Mouse (Mus musculus): ENCODE data around the gene Foxp4. TPM values are rescaled to one million over a fixed set of nuclear protein-coding genes. Genes with fewer than 3 reads are reported as not detected.

The Foxp4 gene
- total and polyA plus RNA-seq, 3 experiments: 3.3 to 41.7 (median 9.9) TPM

DNA sequence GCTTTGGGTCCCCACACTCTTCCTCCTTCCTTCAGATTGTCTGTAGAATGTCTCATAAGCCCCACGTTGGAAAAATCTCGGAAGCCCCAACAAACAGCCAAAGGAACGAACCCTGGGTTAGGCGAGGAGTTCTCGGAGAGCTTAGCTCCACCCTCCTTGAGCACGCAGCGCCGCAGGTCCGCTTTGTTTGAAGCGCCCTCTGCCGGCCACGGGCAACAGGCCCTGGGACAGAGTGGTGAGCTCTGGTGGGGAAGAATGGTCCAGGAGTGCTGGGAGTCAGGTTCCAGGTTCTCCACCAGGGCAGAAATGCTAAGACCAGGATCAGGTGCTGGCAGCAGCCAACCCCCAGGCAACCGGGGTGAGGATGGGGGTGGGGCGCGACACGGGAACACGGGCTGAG, 59.9 kb downstream of the Foxp4 start:
- Histone ChIP-seq H3K36me3 (replicated peaks in 1 of 2; ENCODE audit: control insufficient read depth in 1 of 2, insufficient read depth in 1 of 2, low read length in 1 of 2) (peaks cover 10 to 36% of the 10 kb centered on the region in 2 experiments), H3K9ac (ENCODE audit: insufficient read depth, low read depth) (no peak overlapping the region), H3K27me3 (replicated peaks) (no peaks in the 10 kb centered on the region), H3K4me3 (replicated peaks in 1 of 3; ENCODE audit: low read depth in 2 of 3, low read length in 2 of 3, poor library complexity in 1 of 3) (no peak overlapping the region), H3K79me2 (replicated peaks; ENCODE audit: control insufficient read depth, extremely low read depth, insufficient read depth, poor library complexity, severe bottlenecking) (no peaks in the 10 kb centered on the region), H3K4me1 (ENCODE audit: control insufficient read depth in 1 of 2, insufficient read depth in 2 of 2) (peaks cover 0 to 7% of the 10 kb centered on the region in 2 experiments; a peak in 2 of 4 replicates), H3K4me2 (ENCODE audit: insufficient read depth, low read depth, poor library complexity, severe bottlenecking) (peak overlapping the region; percentile 59), H3K9me3 (replicated peaks; ENCODE audit: low read length) (no peaks in the 10 kb centered on the region), H3K27ac (ENCODE audit: insufficient read depth, low read depth) (no peak overlapping the region)
- in situ Hi-C loops (cut with MboI; ENCODE audit: low pct_ligation_motif_present, low pct_unique_long_range_greater_than_20kb, low sequenced_read_pairs): loop anchor here (10.0 kb wide), 1 partner anchor 70 kb away; no protein-coding TSS in a partner anchor
- TF ChIP-seq ELF1 (IDR thresholded peaks at IDR 0.05; ENCODE audit: low read depth, low read length) (no peak), POLR2A (IDR thresholded peaks at IDR 0.05; ENCODE audit: low read depth, low read length) (no peak), MYC (IDR thresholded peaks at IDR 0.05; ENCODE audit: low read depth, low read length) (peak; percentile 50; the same call in 1 of the 2 replicates), SMC3 (IDR thresholded peaks at IDR 0.05; ENCODE audit: low read depth, low read length) (peak; percentile 88), TBP (conservative IDR thresholded peaks at IDR 0.05; ENCODE audit: low read depth, low read length) (no peak), USF2 (conservative IDR thresholded peaks at IDR 0.05; ENCODE audit: low read depth, low read length) (no peak), RCOR1 (conservative IDR thresholded peaks at IDR 0.05; ENCODE audit: low read depth, low read length) (no peak), ETS1 (conservative IDR thresholded peaks at IDR 0.05; ENCODE audit: low read depth, low read length) (no peak), ZKSCAN1 (IDR thresholded peaks at IDR 0.05; ENCODE audit: borderline replicate concordance, low read depth, low read length) (no peak), USF1 (IDR thresholded peaks at IDR 0.05; ENCODE audit: low read depth, low read length) (no peak), KAT2A (IDR thresholded peaks at IDR 0.05; ENCODE audit: insufficient replicate concordance, low read length) (no peak), MAZ (IDR thresholded peaks at IDR 0.05; ENCODE audit: low read depth, low read length) (no peak), SIN3A (IDR thresholded peaks at IDR 0.05; ENCODE audit: low read length) (no peak), RAD21 (IDR thresholded peaks at IDR 0.05; ENCODE audit: low read depth, low read length) (peak; percentile 72), ZNF384 (IDR thresholded peaks at IDR 0.05; ENCODE audit: low read depth, low read length) (no peak), UBTF (IDR thresholded peaks at IDR 0.05; ENCODE audit: low read depth, low read length) (no peak), JUN (IDR thresholded peaks at IDR 0.05; ENCODE audit: insufficient read depth, low read depth, low read length) (no peak), POLR2AphosphoS2 (IDR thresholded peaks at IDR 0.05; ENCODE audit: low read depth, low read length) (no peak), CTCF (conservative IDR thresholded peaks at IDR 0.05 in 1 of 2, IDR thresholded peaks at IDR 0.05 in 1 of 2; ENCODE audit: low read depth in 2 of 2, low read length in 2 of 2) (peak; percentile 52 to 88), MXI1 (IDR thresholded peaks at IDR 0.05; ENCODE audit: low read depth, low read length) (no peak), GABPA (IDR thresholded peaks at IDR 0.05; ENCODE audit: insufficient replicate concordance, low read depth, low read length) (no peak), MEF2A (IDR thresholded peaks at IDR 0.05; ENCODE audit: borderline replicate concordance, low read depth, low read length) (0 out of 2 replicates have a peak, but pooled peaks have one; percentile 31), EP300 (IDR thresholded peaks at IDR 0.05; ENCODE audit: low read length) (no peak), NRF1 (IDR thresholded peaks at IDR 0.05; ENCODE audit: low read depth, low read length) (no peak)
- peak; percentile 75 for DNase-seq (ENCODE audit: extremely low read depth)
- dilution Hi-C loops (cut with MboI; ENCODE audit: extremely low pct_ligation_motif_present, extremely low pct_unique_long_range_greater_than_20kb, low sequenced_read_pairs): no loop called here
